Mouse (Mus musculus): Measurements from ENCODE around the gene Mrpl14. TPM values are rescaled to one million over a fixed set of nuclear protein-coding genes. Genes with fewer than 3 reads are reported as not detected.

The Mrpl14 gene
- polyA plus RNA-seq, 1 experiment from 2014 or later, result 152 TPM

DNA sequence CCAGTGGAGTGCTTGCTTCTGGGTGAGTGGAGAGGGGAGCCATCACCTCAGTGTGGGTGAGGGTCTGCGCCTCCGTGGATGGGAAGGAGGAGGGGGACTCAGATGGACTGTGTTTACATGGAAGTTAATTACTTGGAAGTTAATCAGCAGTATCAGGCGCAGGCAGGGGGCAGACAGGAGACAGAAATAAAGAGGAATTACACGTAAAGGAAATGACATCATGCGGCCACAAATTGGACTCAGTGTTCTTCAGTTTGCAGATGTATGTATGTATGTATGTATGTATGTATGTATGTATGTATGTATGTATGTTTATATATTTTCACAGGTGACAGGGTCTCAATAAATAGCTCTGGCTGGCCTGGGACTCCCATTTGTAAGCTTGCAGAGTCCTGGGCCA lies 20.7 kb downstream of the Mrpl14 start:
- 64% methylated on average over 5 of the region's 5 CpGs for WGBS
- no peak for ATAC-seq (ENCODE audit: insufficient read depth, low FRiP score)
- no peak overlapping the region for H3K4me2 ChIP-seq (ENCODE audit: low read depth, low read length)

DNA sequence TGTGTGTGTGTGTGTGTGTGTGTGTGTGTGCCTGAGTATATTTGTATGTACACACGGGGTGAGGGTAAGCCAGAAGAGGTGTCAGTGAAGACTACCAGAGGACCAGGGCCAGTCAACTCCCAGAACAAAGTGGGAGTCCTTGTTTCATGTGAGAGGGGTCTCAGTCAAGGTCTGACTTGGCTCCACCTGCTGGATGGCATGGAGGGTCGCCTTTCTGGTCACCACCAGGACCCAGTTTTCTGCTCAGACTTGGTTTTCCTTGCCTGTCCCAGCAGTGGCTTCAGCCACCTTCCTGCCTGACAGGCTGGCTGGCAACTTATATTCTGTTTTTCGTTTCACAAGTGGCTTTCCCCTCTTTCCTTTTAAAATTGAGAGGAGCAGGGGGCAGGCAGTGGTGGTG lies 21.3 kb downstream of the Mrpl14 start:
- WGBS, result 33% methylated on average over 3 of the region's 3 CpGs
- Histone ChIP-seq H3K4me1 (ENCODE audit: control insufficient read depth, insufficient read depth, low read length) (peaks cover 3% of the 10 kb centered on the region; the same call in 1 of the 2 replicates), H3K4me2 (ENCODE audit: low read depth, low read length) (no peak overlapping the region), H3K9ac (ENCODE audit: low read length) (no peak overlapping the region), H3K27ac (ENCODE audit: low read length) (no peak overlapping the region), H3K9me3 (replicated peaks; ENCODE audit: control insufficient read depth, low read length) (no peaks in the 10 kb centered on the region), H3K36me3 (ENCODE audit: control insufficient read depth, insufficient read depth, low read length) (no peaks in the 10 kb centered on the region), H3K4me3 (replicated peaks; ENCODE audit: low read length) (no peak overlapping the region), H3K27me3 (ENCODE audit: control insufficient read depth, insufficient read depth, low read length) (no peaks in the 10 kb centered on the region)
- no peak for ATAC-seq (ENCODE audit: insufficient read depth, low FRiP score)

More for the DNA sequence above, 20.7 kb downstream of the Mrpl14 start:
- Histone ChIP-seq H3K27me3 (ENCODE audit: control insufficient read depth, insufficient read depth, low read length) (no peaks in the 10 kb centered on the region), H3K9me3 (replicated peaks; ENCODE audit: control insufficient read depth, low read length) (no peaks in the 10 kb centered on the region), H3K9ac (ENCODE audit: low read length) (no peak overlapping the region), H3K4me1 (ENCODE audit: control insufficient read depth, insufficient read depth, low read length) (peaks cover 4% of the 10 kb centered on the region; the same call in 1 of the 2 replicates), H3K27ac (ENCODE audit: low read length) (no peak overlapping the region), H3K36me3 (ENCODE audit: control insufficient read depth, insufficient read depth, low read length) (no peaks in the 10 kb centered on the region), H3K4me3 (replicated peaks; ENCODE audit: low read length) (no peak overlapping the region)

DNA sequence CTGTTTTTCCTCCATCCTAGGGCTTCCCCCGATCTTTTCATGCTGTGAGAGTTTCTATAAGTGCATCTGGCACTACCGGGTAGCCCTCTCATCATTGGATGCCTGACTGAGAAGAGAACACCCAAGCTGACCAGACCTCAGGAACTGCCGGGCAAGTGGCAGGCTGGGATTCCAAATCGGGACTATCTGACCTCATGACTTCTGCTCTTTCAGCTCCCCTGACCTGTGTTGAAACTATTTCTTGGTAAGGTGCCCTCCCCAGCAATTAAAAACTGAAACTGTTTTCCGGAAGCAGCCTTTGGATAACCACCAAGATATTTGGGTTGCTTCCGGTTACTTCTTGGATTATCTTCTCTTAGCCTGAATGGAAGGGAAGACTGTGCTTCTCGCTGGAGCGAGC lies 22.1 kb downstream of the Mrpl14 start:
- H3K36me3 ChIP-seq (ENCODE audit: control insufficient read depth, insufficient read depth, low read length), result no peaks in the 10 kb centered on the region
- H3K4me2 ChIP-seq (ENCODE audit: low read depth, low read length), result no peak overlapping the region
- H3K4me3 ChIP-seq (replicated peaks; ENCODE audit: low read length), result no peak overlapping the region
- H3K9me3 ChIP-seq (replicated peaks; ENCODE audit: control insufficient read depth, low read length), result no peaks in the 10 kb centered on the region
- no peak for ATAC-seq (ENCODE audit: insufficient read depth, low FRiP score)
- H3K27ac ChIP-seq (ENCODE audit: low read length), result no peak overlapping the region
- WGBS, result 83% methylated on average over 8 of the region's 8 CpGs
- H3K4me1 ChIP-seq (ENCODE audit: control insufficient read depth, insufficient read depth, low read length), result no peaks in the 10 kb centered on the region
- H3K27me3 ChIP-seq (ENCODE audit: control insufficient read depth, insufficient read depth, low read length), result no peaks in the 10 kb centered on the region
- no peak overlapping the region for H3K9ac ChIP-seq (ENCODE audit: low read length)

DNA sequence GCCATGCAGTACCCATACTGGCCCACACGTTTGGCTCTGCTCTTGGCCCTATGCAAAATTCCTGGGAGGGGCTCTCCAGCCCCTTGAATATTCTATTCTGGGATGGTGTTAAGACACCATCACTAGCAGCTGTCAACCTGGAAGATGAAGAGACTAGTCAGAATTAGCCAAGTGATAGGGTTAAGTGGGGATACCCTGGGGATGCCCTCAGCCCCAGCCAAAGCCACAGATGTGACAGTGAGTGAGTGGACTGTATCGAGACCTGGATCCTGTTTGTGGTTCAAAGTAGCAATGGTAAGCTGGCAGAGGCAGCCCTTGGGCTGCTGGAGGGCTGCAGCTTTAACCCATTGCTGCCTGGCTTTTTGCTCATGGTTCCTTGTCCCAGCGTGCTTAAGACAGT lies 23.7 kb downstream of the Mrpl14 start:
- ATAC-seq (ENCODE audit: insufficient read depth, low FRiP score), result no peak

DNA sequence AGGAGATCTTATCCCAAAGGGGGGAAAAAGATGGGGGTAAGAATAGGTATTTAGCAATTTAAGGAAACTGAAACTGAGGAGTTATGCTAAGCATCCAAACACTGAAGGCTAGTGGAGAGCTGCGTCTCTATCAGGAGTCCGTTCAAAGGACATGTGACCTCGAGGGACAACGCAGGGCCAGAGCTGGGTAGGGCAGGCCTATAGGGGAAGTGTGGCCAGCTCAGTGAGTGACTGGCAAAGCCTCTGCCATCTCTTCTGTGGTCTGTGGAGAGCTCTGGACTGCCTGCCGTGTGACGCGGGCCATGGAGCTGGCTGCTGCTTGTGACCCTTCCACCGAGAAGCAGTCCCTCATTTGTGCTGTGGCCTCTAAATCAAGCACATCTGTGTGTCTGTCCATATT lies 24.3 kb downstream of the Mrpl14 start:
- no peaks in the 10 kb centered on the region for H3K9me3 ChIP-seq (replicated peaks; ENCODE audit: control insufficient read depth, low read length)
- no peak for ATAC-seq (ENCODE audit: insufficient read depth, low FRiP score)
- no peaks in the 10 kb centered on the region for H3K27me3 ChIP-seq (ENCODE audit: control insufficient read depth, insufficient read depth, low read length)
- 67% methylated on average over 8 of the region's 8 CpGs for WGBS
- no peak overlapping the region for H3K9ac ChIP-seq (ENCODE audit: low read length)
- H3K4me1 ChIP-seq (ENCODE audit: control insufficient read depth, insufficient read depth, low read length), result no peaks in the 10 kb centered on the region
- H3K36me3 ChIP-seq (ENCODE audit: control insufficient read depth, insufficient read depth, low read length), result no peaks in the 10 kb centered on the region
- no peak overlapping the region for H3K27ac ChIP-seq (ENCODE audit: low read length)
- no peak overlapping the region for H3K4me2 ChIP-seq (ENCODE audit: low read depth, low read length)
- no peak overlapping the region for H3K4me3 ChIP-seq (replicated peaks; ENCODE audit: low read length)

More for the DNA sequence above, 23.7 kb downstream of the Mrpl14 start:
- Histone ChIP-seq H3K36me3 (ENCODE audit: control insufficient read depth, insufficient read depth, low read length) (no peaks in the 10 kb centered on the region), H3K27ac (ENCODE audit: low read length) (no peak overlapping the region), H3K9me3 (replicated peaks; ENCODE audit: control insufficient read depth, low read length) (no peaks in the 10 kb centered on the region), H3K4me3 (replicated peaks; ENCODE audit: low read length) (no peak overlapping the region), H3K4me2 (ENCODE audit: low read depth, low read length) (no peak overlapping the region), H3K27me3 (ENCODE audit: control insufficient read depth, insufficient read depth, low read length) (no peaks in the 10 kb centered on the region), H3K9ac (ENCODE audit: low read length) (no peak overlapping the region), H3K4me1 (ENCODE audit: control insufficient read depth, insufficient read depth, low read length) (no peaks in the 10 kb centered on the region)
- 35% methylated on average over 3 of the region's 3 CpGs for WGBS

DNA sequence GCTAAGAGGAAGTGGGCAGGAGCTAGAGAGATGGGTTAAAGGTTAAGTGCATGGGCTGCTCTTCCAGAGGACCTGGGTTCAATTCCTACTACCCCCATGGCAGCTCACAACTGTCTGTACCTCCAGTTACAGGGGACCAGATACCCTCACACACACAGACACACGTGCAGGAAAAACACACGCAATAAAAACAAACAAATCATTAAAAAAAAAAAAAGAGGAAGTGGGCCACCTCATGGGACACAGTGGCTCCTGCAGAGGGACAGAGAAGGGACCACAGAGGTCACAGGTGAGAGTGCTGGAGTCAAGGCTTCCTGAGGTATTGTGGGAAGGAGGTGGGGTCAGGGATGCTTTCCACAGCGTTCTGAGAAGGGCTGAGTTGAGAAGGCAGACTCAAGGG lies 25.4 kb downstream of the Mrpl14 start:
- no peak for ATAC-seq (ENCODE audit: insufficient read depth, low FRiP score)
- H3K27ac ChIP-seq (ENCODE audit: low read length), result no peak overlapping the region
- no peak overlapping the region for H3K9ac ChIP-seq (ENCODE audit: low read length)
- no peaks in the 10 kb centered on the region for H3K27me3 ChIP-seq (ENCODE audit: control insufficient read depth, insufficient read depth, low read length)
- H3K4me2 ChIP-seq (ENCODE audit: low read depth, low read length), result no peak overlapping the region
- H3K36me3 ChIP-seq (ENCODE audit: control insufficient read depth, insufficient read depth, low read length), result no peaks in the 10 kb centered on the region
- H3K4me3 ChIP-seq (replicated peaks; ENCODE audit: low read length), result no peak overlapping the region
- H3K4me1 ChIP-seq (ENCODE audit: control insufficient read depth, insufficient read depth, low read length), result no peaks in the 10 kb centered on the region
- no peaks in the 10 kb centered on the region for H3K9me3 ChIP-seq (replicated peaks; ENCODE audit: control insufficient read depth, low read length)
- 43% methylated on average over 3 of the region's 3 CpGs for WGBS

DNA sequence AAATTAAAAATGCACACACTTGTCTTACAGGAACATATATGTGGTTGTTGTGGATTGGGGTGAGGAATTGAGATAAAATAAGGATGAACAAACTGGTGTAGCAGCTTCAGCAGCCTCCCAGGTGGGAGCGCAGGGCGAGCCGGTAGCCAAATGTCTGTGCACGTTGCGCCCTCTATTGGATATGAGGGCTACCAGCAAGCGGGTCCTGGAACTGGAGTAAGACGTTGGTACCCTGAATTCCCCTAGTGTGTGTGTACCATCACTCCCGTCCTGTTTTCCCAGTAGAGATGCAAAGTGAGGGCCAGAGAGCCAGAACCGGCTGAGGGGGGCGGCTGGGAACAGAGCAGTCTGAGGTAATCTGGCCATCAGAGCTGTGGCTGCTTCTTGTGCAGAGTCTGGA lies 32.2 kb downstream of the Mrpl14 start:
- Histone ChIP-seq H3K9me3 (replicated peaks; ENCODE audit: control insufficient read depth, low read length) (no peaks in the 10 kb centered on the region), H3K4me2 (ENCODE audit: low read depth, low read length) (no peak overlapping the region), H3K9ac (ENCODE audit: low read length) (no peak overlapping the region), H3K4me1 (ENCODE audit: control insufficient read depth, insufficient read depth, low read length) (no peaks in the 10 kb centered on the region), H3K27me3 (ENCODE audit: control insufficient read depth, insufficient read depth, low read length) (no peaks in the 10 kb centered on the region), H3K27ac (ENCODE audit: low read length) (no peak overlapping the region), H3K36me3 (ENCODE audit: control insufficient read depth, insufficient read depth, low read length) (no peaks in the 10 kb centered on the region), H3K4me3 (replicated peaks; ENCODE audit: low read length) (no peak overlapping the region)
- peak; percentile 65; the same call in 1 of the 2 replicates for ATAC-seq (ENCODE audit: insufficient read depth, low FRiP score)
- WGBS, result 5% methylated on average over 10 of the region's 10 CpGs

DNA sequence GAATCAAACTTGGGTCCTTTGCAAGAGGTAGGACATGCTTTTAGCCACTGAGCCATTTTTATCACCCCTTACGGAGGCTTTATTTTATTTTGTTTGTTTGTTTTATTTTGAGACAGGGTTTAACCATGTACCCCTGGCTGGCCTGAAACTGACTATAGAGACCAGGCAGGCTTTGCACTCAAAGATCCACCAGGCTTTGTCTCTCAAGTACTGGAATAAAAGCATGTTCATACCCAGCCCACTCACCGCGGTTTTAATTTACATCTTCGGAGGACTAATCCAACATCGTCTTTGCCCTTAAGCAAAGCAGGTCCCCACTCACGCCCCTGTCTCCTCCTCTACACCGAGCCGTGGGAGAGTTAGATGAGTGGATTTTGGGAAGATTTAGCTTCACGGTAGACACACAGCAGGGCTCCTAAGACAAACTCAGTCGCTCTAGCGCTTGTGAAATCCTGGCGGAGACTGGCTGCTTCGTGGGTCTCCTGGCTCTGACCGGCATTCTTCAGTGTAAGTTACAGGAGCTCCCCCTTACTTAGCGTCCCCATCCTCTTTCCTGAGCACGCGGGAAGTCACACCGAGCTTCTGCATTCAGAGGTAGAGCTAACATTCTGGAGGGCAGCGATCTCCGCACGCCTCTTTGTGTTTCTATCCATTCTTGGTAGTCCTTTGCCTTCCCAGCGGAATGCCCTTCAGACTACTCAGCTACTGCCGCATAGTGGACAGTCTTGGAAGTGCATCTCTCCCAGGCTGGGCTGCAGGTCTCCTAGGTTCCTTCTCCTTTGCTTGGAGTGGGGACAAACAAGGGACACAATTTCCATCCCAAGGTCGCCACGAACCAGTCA lies 37.8 kb downstream of the Mrpl14 start:
- Histone ChIP-seq H3K9me3 (replicated peaks; ENCODE audit: control insufficient read depth, low read length) (no peaks in the 10 kb centered on the region), H3K4me2 (ENCODE audit: low read depth, low read length) (peak overlapping the region; percentile 73), H3K9ac (ENCODE audit: low read length) (peak overlapping the region; percentile 72), H3K4me1 (ENCODE audit: control insufficient read depth, insufficient read depth, low read length) (no peaks in the 10 kb centered on the region), H3K36me3 (ENCODE audit: control insufficient read depth, insufficient read depth, low read length) (no peaks in the 10 kb centered on the region), H3K27ac (ENCODE audit: low read length) (peak overlapping the region; percentile 34; the same call in 1 of the 2 replicates), H3K27me3 (ENCODE audit: control insufficient read depth, insufficient read depth, low read length) (no peaks in the 10 kb centered on the region), H3K4me3 (replicated peaks; ENCODE audit: low read length) (peak overlapping the region; percentile 47)
- ATAC-seq (ENCODE audit: insufficient read depth, low FRiP score), result no peak; the same call in 1 of the 2 replicates
- 4% methylated on average over 25 of the region's 25 CpGs for WGBS

DNA sequence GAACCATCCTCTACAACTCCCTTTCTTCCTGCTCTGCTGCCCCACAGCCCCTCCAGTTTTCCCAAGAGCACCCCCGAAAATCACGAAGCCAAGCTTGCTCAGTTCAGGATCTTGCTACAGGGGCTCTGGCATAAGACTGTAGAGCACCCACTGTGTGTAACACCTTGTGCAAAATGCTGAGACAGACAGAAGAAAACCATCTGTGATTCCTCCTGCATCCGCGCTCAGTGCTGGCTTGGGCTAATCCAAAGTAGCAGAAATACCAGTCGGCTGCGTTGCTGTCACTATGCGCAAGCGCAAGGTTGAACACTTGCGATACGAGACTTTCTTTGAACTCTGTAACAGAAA lies 38.4 kb downstream of the Mrpl14 start:
- no peak overlapping the region for H3K27ac ChIP-seq (ENCODE audit: low read length)
- no peaks in the 10 kb centered on the region for H3K36me3 ChIP-seq (ENCODE audit: control insufficient read depth, insufficient read depth, low read length)
- H3K9me3 ChIP-seq (replicated peaks; ENCODE audit: control insufficient read depth, low read length), result no peaks in the 10 kb centered on the region
- H3K4me1 ChIP-seq (ENCODE audit: control insufficient read depth, insufficient read depth, low read length), result no peaks in the 10 kb centered on the region
- H3K9ac ChIP-seq (ENCODE audit: low read length), result no peak overlapping the region
- no peaks in the 10 kb centered on the region for H3K27me3 ChIP-seq (ENCODE audit: control insufficient read depth, insufficient read depth, low read length)
- WGBS, result 82% methylated on average over 10 of the region's 10 CpGs
- no peak overlapping the region for H3K4me3 ChIP-seq (replicated peaks; ENCODE audit: low read length)
- ATAC-seq (ENCODE audit: insufficient read depth, low FRiP score), result no peak
- no peak overlapping the region for H3K4me2 ChIP-seq (ENCODE audit: low read depth, low read length)
